Mouse (Mus musculus) CH12.LX (cell line): ENCODE results near the gene Slc25a41. TPM values are rescaled to one million over a fixed set of nuclear protein-coding genes. Genes with fewer than 3 reads are reported as not detected.

Source experiments
- DNase-seq: peaks from one replicate; pipeline ENCODE4 v3.0.0-alpha.2; 2013; ENCODE audit errors: extremely low read depth
- H3K27ac ChIP-seq: 2 replicates; pipeline ENCODE4 v1.5.1; 2012; ENCODE audit warnings: low read depth, mild to moderate bottlenecking, control low read depth, moderate library complexity; ENCODE audit not compliant: insufficient read depth
- H3K27me3 ChIP-seq: replicated peaks from 2 replicates; pipeline ENCODE3; 2012; ENCODE audit warnings: inconsistent platforms
- H3K36me3 ChIP-seq, 2 experiments: replicated peaks in 1 of 2; 2 replicates each; pipeline versions ENCODE3 to v1.6.1; 2012; ENCODE audit warnings: inconsistent platforms in 1 of 2, low read length in 1 of 2, mild to moderate bottlenecking in 1 of 2, mixed read lengths in 1 of 2, moderate library complexity in 1 of 2; ENCODE audit not compliant: control insufficient read depth in 1 of 2, insufficient read depth in 1 of 2
- H3K4me1 ChIP-seq, 2 experiments: 2 replicates each; pipeline ENCODE4 v1.6.1; 2012; ENCODE audit warnings: inconsistent platforms in 1 of 2, moderate library complexity in 1 of 2; ENCODE audit not compliant: insufficient read depth in 2 of 2, control insufficient read depth in 1 of 2
- H3K4me2 ChIP-seq: 2 replicates; pipeline ENCODE4 v1.6.1; 2012; ENCODE audit warnings: low read depth, mild to moderate bottlenecking, control low read depth; ENCODE audit not compliant: poor library complexity, insufficient read depth, severe bottlenecking
- H3K4me3 ChIP-seq, 3 experiments: fragments of 150-350 bp in 1 of 3; sonication (generic) in 1 of 3; replicated peaks in 1 of 3; 2 replicates each; pipeline versions ENCODE3 to v1.5.1; 2011 to 2012; ENCODE audit warnings: low read depth in 2 of 3, low read length in 2 of 3, mild to moderate bottlenecking in 2 of 3, moderate library complexity in 2 of 3, control low read depth in 1 of 3, improper control_type of control experiment in 1 of 3, inconsistent platforms in 1 of 3, mixed read lengths in 1 of 3; ENCODE audit not compliant: poor library complexity in 1 of 3
- H3K79me2 ChIP-seq: replicated peaks from 2 replicates; pipeline ENCODE4 v1.6.1; 2012; ENCODE audit warnings: mild to moderate bottlenecking, moderate library complexity; ENCODE audit not compliant: control insufficient read depth, poor library complexity, insufficient read depth, severe bottlenecking; ENCODE audit errors: extremely low read depth
- H3K9ac ChIP-seq: 2 replicates; pipeline ENCODE4 v1.6.1; 2012; ENCODE audit warnings: low read depth, mild to moderate bottlenecking, control low read depth, moderate library complexity; ENCODE audit not compliant: insufficient read depth
- H3K9me3 ChIP-seq: replicated peaks from 2 replicates; pipeline ENCODE3; 2012; ENCODE audit warnings: low read length, inconsistent platforms, mixed read lengths
- CTCF ChIP-seq, 2 experiments: IDR thresholded peaks in 1 of 2; conservative IDR thresholded peaks in 1 of 2; 2 replicates each; pipeline ENCODE4 v1.5.1; 2011 to 2012; ENCODE audit warnings: low read depth in 2 of 2, low read length in 2 of 2, improper control_type of control experiment in 1 of 2, inconsistent platforms in 1 of 2, mild to moderate bottlenecking in 1 of 2, moderate library complexity in 1 of 2
- EP300 ChIP-seq: IDR thresholded peaks from 2 replicates; pipeline ENCODE4 v1.6.1; 2011; ENCODE audit warnings: low read length, improper control_type of control experiment
- JUND ChIP-seq: conservative IDR thresholded peaks from 2 replicates; pipeline ENCODE4 v1.6.1; 2011; ENCODE audit warnings: low read depth, low read length, improper control_type of control experiment
- MAX ChIP-seq: IDR thresholded peaks from 2 replicates; pipeline ENCODE4 v1.6.1; 2011; ENCODE audit warnings: low read length, improper control_type of control experiment
- MXI1 ChIP-seq: IDR thresholded peaks from 2 replicates; pipeline ENCODE4 v1.6.1; 2011; ENCODE audit warnings: mild to moderate bottlenecking, low read depth, low read length, improper control_type of control experiment
- POLR2A ChIP-seq: IDR thresholded peaks from 2 replicates; pipeline ENCODE4 v1.6.1; 2011; ENCODE audit warnings: low read depth, mild to moderate bottlenecking, improper control_type of control experiment, low read length
- RAD21 ChIP-seq: IDR thresholded peaks from 2 replicates; pipeline ENCODE4 v1.6.1; 2011; ENCODE audit warnings: low read depth, mild to moderate bottlenecking, low read length, improper control_type of control experiment, moderate library complexity
- RCOR1 ChIP-seq: conservative IDR thresholded peaks from 2 replicates; pipeline ENCODE4 v1.6.1; 2012; ENCODE audit warnings: low read depth, mild to moderate bottlenecking, inconsistent platforms, low read length, improper control_type of control experiment
- SMC3 ChIP-seq: IDR thresholded peaks from 2 replicates; pipeline ENCODE4 v1.6.1; 2011; ENCODE audit warnings: low read depth, low read length, improper control_type of control experiment
- TCF12 ChIP-seq: IDR thresholded peaks from 2 replicates; pipeline ENCODE4 v1.6.1; 2014; ENCODE audit warnings: low read depth, mild to moderate bottlenecking, inconsistent platforms, low read length, improper control_type of control experiment
- UBTF ChIP-seq: IDR thresholded peaks from 2 replicates; pipeline ENCODE4 v1.6.1; 2012; ENCODE audit warnings: low read depth, mild to moderate bottlenecking, inconsistent platforms, low read length, improper control_type of control experiment, moderate library complexity
- dilution Hi-C: fragments of 300-500 bp; cut with MboI; formaldehyde crosslinking; loops from 2 replicates; pipeline ENCODE4 v1.14.3; 2020; ENCODE audit warnings: low sequenced_read_pairs; ENCODE audit not compliant: extremely low pct_unique_long_range_greater_than_20kb, extremely low pct_ligation_motif_present
- in situ Hi-C: fragments of 300-500 bp; cut with MboI; formaldehyde crosslinking; loops from 3 replicates; pipeline ENCODE4 v1.14.3; 2019; ENCODE audit warnings: low sequenced_read_pairs, low pct_ligation_motif_present, low pct_unique_long_range_greater_than_20kb, mixed read lengths
- polyA plus RNA-seq: library from polyadenylated mRNA; unstranded; fragments of >175 nt; gene quantifications from 2 replicates; pipeline ENCODE4 v1.2.1, GENCODE M21; 2012; ENCODE audit warnings: low read depth; ENCODE audit not compliant: insufficient read length
- total RNA-seq, 2 experiments: library from RNA; depleted of rRNA; stranded (reverse); fragments of 300-350 nt in 1 of 2; fragments of >200 nt in 1 of 2; gene quantifications; 2 replicates each; pipeline ENCODE4 v1.2.3; 2012 to 2014

Slc25a41 gene
- total and polyA plus RNA-seq, 3 experiments: not detected

DNA sequence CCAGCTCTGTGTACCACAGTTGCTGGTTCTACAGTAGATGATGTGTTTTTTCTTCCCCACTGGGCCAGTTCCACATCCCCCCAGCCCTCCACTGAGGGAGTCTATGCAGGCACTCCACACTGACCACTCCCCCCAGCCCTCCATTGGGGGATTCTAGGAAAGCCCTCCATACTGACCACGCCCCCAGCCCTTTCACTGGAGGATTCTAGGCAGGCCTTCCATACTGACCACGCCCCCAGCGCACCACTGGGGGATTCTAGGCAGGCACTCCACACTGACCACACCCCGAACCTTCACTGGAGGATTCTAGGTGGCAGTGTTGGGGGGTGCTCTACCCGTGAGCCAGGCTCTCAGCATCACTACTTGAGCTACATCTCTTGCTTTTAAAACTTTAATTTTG lies 6.0 kb upstream of the Slc25a41 start:
- dilution Hi-C loops: no loop called here

GRCm38 (mm10) chr17:57038978-57039377 lies 2.5 kb downstream of the Slc25a41 start:
- DNase-seq: no peak
- peak in 1 of 2 experiments; percentile 29; a peak in 1 of 4 replicates for TF ChIP-seq CTCF (conservative IDR thresholded peaks at IDR 0.05 in 1 of 2, IDR thresholded peaks at IDR 0.05 in 1 of 2; ENCODE audit: low read depth in 2 of 2, low read length in 2 of 2)
- no peak for TF ChIP-seq RCOR1
- in situ Hi-C loops (no loop called here), dilution Hi-C loops (no loop called here)
- Histone ChIP-seq H3K4me2 (no peak overlapping the region), H3K36me3 (no peaks in the 10 kb centered on the region), H3K27ac (no peak overlapping the region), H3K9ac (no peak overlapping the region), H3K27me3 (no peaks in the 10 kb centered on the region), H3K4me3 (no peak overlapping the region), H3K79me2 (no peaks in the 10 kb centered on the region), H3K4me1 (peaks cover 0 to 12% of the 10 kb centered on the region in 2 experiments; a peak in 2 of 4 replicates), H3K9me3 (no peaks in the 10 kb centered on the region)

More for the DNA sequence above, 6.0 kb upstream of the Slc25a41 start:
- Histone ChIP-seq H3K4me2 (no peak overlapping the region), H3K27ac (no peak overlapping the region), H3K27me3 (no peaks in the 10 kb centered on the region), H3K79me2 (no peaks in the 10 kb centered on the region), H3K4me1 (peaks cover 0 to 30% of the 10 kb centered on the region in 2 experiments; a peak in 2 of 4 replicates), H3K36me3 (peaks cover 32 to 43% of the 10 kb centered on the region in 2 experiments), H3K9me3 (no peaks in the 10 kb centered on the region), H3K4me3 (no peak overlapping the region), H3K9ac (no peak overlapping the region)
- DNase-seq: no peak
- TF ChIP-seq EP300: no peak
- in situ Hi-C loops: no loop called here

- no peak for DNase-seq
- peak overlapping the region; percentile 95; the same call in 1 of the 2 replicates for H3K9ac ChIP-seq
- peak overlapping the region in 1 of 3 experiments; percentile 60 for H3K4me3 ChIP-seq
- in situ Hi-C loops (no loop called here), dilution Hi-C loops (no loop called here)
- TF ChIP-seq JUND: no peak
- TF ChIP-seq CTCF (conservative IDR thresholded peaks at IDR 0.05 in 1 of 2, IDR thresholded peaks at IDR 0.05 in 1 of 2; ENCODE audit: low read depth in 2 of 2, low read length in 2 of 2): peak in 1 of 2 experiments; percentile 49; a peak in 2 of 4 replicates
- peak; percentile 33; the same call in 1 of the 2 replicates for TF ChIP-seq TCF12
- no peak for TF ChIP-seq MAX
- peak; percentile 46 for TF ChIP-seq RAD21
- no peak for TF ChIP-seq MXI1
- TF ChIP-seq UBTF: no peak
- TF ChIP-seq POLR2A: no peak
- peak; percentile 42 for TF ChIP-seq SMC3
- H3K27me3 ChIP-seq: no peaks in the 10 kb centered on the region
- H3K36me3 ChIP-seq: peaks cover 9 to 15% of the 10 kb centered on the region in 2 experiments
- no peak overlapping the region for H3K27ac ChIP-seq
- H3K4me1 ChIP-seq: peaks cover 7 to 31% of the 10 kb centered on the region in 2 experiments; a peak in 3 of 4 replicates
- peak overlapping the region; percentile 68 for H3K4me2 ChIP-seq
- peaks cover 32% of the 10 kb centered on the region for H3K79me2 ChIP-seq
- no peaks in the 10 kb centered on the region for H3K9me3 ChIP-seq
These were observed 8.6 kb downstream of the Slc25a41 start for GRCm38 (mm10) chr17:57032854-57033253.
